Mouse (Mus musculus) lung, postnatal 0 days (tissue): Measurements from ENCODE around the gene Sult5a1.

Source experiments
- CTCF ChIP-seq: IDR thresholded peaks from 2 replicates; pipeline ENCODE4 v1.5.1; 2016; ENCODE audit warnings: antibody characterized with exemption, mild to moderate bottlenecking
- EP300 ChIP-seq: IDR thresholded peaks from 2 replicates; pipeline ENCODE4 v1.6.1; 2016; ENCODE audit warnings: antibody characterized with exemption, mild to moderate bottlenecking, control low read depth

DNA sequence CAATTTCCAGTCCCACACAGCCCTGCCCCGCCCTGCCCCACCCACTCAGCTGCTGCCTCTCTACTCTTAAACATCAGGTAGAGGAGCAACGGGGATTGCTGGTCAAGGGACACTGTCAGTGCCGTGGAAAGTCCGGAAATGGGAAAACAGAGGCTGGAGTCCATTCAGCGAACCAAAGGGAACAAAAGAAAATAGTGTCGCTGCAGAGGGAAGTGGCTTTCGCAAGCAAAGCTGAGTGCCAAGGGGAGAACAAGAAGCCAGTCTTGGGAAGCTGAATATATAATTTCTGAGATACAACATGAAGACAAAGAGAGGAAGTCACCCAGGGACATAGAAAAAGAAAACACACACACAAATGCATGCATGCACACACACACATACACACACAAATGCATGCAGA is 30.7 kb upstream of the Sult5a1 start:
- TF ChIP-seq CTCF (no peak), EP300 (no peak)
